Mouse (Mus musculus) adrenal gland, adult (tissue): ENCODE data around the gene Gbx1.

Source experiments
- DNase-seq, 2 experiments: peaks; one replicate each; pipeline ENCODE4 v3.0.0; 2022 to 2023; ENCODE audit warnings: low spot score in 1 of 2; ENCODE audit not compliant: inconsistent age in 2 of 2

The Gbx1 gene

GRCm38 (mm10) chr5:24477909-24478308 is 49.1 kb downstream of the Gbx1 start:
- no peak for DNase-seq

- peak; percentile 90 to 92 for DNase-seq
Observed at GRCm38 (mm10) chr5:24475476-24476241, 51.3 kb downstream of the Gbx1 start.

GRCm38 (mm10) chr5:24474723-24475261 is 52.2 kb downstream of the Gbx1 start:
- DNase-seq, result peak; percentile 82 to 91

DNA sequence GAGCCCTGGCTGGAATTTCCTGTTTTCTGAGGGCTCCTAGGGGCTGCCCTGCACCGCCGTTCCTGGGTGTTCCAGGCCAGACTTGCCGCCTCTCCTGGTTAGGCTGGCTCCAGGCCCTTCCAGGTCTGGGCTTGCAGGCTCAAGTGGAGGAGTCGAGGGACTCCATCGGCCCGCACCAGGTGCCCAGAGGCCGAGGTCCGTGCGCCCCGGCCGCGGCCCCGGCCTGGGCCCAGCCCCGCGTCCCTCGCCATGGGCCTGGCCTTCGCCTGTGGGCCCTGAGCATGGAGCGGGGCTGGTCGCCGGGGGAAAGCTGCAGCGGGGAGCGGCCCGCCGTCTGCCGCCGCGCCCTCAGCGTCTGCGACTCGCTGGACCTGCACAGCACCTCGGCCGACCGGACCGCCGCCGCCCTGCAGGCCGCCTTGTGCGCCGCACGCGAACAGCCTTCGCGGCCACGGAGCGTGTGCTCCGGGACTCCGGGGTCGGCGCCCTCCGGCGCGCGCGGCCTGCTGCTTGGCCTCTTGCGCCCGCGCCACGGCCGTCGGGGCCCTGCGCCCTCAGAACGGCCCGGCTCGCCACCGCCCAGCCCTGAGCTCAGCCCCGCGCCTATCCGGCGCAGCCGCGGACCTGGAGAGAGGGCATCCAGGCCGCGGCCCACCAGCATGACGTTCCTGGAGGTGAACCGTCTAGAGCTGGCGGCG is 52.8 kb downstream of the Gbx1 start:
- no peak for DNase-seq

DNA sequence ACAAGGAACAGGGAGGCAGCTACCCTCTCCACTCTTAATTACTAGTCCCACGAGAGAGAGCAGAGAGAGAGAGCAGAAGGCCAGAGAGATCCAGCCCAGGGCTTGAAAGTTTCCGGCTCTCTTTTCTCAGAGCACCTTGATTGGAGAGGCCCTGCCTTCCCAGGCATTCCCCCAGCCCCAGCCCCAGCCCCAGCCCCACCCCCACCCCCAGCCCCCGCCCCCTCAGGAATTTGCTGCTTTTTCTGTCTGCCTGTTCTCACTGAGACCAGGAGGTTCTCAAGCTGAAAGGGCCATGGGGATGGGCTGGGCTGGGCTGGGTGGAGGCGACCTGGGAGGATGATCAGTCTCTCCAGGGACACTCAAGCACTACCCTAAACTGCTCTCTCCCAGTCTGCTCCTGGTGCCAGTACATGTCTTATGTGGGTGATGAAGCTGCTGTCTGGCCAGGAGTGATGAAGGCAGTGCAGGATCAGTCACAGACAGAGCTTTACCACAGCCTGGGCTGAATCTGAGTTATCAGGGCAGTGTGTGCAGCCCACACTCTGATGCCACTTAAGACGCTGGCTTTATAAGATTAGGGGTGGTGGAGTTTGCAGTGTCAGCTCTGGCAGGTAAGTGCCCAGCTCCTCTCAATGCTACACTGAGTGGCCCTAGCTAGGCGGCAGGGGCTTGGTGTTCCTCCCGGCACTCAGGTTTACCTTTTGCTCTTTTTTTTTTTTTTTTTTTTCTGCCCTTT is 54.0 kb downstream of the Gbx1 start:
- no peak for DNase-seq

- DNase-seq, result peak; percentile 74 to 89
Observed at GRCm38 (mm10) chr5:24470600-24470999, 56.4 kb downstream of the Gbx1 start.

GRCm38 (mm10) chr5:24466762-24467161 is 60.2 kb downstream of the Gbx1 start:
- DNase-seq, result no peak

DNA sequence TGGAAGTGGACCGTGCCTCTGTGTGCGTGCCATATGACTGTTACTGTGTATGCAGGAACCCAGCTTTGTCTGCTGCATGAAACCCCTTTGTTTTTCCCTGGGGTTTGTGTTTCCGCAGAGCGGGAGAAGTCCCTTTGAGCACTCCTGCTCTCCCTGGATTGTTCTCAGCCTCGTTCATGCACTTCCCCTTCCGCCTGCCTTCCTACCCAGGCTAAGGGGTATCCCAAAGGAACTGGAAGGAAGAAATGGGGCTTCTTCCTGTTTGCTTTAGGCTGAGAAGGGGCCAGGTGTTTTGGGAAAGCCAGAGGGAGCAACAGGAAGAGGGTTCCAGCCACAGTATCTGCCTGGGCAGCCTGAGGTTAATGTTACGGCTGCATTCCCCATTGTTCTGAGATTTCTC is 71.4 kb downstream of the Gbx1 start:
- DNase-seq, result no peak

GRCm38 (mm10) chr5:24455076-24455475 is 71.9 kb downstream of the Gbx1 start:
- DNase-seq, result peak; percentile 47 to 79

DNA sequence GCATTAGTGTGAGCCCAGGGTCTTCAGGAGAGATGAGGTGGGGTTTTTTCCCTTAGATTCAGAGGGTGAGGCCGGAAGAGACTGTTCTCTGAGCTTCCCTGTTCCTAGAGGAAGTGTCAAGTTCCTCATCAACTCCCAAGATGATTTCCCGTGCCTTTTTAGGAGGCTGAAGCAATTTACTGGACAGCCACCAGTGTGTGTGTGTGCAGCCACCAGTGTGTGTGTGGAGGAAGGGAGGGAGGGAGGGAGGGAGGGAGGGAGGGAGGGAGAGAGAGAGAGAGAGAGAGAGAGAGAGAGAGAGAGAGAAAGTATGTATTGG is 73.1 kb downstream of the Gbx1 start:
- DNase-seq, result no peak

DNA sequence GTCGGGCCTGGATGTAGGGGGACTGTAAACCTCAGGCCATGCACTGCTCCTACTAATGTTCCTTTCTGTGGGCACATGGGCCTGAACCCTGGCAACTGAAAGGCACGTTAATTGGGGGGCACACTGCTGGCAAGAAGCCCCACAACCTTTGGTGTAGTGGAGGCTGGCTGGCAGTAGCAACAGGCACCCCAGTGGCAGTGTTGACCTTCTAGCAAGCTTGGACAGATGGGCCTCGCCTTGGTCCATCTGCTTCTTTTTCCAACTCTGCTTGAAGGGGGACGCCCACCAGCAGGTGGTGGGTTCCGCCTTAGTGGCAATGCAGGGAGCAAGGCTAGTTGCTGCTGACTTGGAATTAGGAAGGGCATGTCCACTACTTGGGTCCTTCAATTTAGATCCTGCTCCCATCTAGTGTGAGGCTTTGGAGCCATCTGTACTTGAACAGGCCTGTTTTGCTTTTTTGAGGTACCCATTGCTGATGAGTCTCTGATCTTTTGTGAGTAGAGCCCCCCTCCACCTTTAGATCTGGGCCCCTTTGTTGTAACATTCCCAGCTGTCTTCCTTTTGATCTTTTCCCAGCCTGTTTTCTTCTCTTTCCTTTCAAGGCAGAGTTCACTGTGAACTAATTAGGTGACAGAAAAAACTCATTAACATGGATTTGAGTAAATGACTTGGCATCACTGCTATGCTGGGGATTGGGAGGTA is 73.6 kb downstream of the Gbx1 start:
- peak in 1 of 2 experiments; percentile 33 for DNase-seq
